Mouse (Mus musculus) brain, embryonic 14.5 days (tissue): Measurements from ENCODE around the gene Mrpl50.

Experiments
- CTCF ChIP-seq: fragments of 200-500 bp; IDR thresholded peaks from 2 replicates; pipeline ENCODE4 v1.5.1; 2012; ENCODE audit warnings: inconsistent platforms, mild to moderate bottlenecking, moderate library complexity, borderline replicate concordance; ENCODE audit not compliant: insufficient read depth, insufficient read length; ENCODE audit errors: extremely low read depth
- POLR2A ChIP-seq: fragments of 200-500 bp; IDR thresholded peaks from 2 replicates; pipeline ENCODE4 v1.6.1; 2012; ENCODE audit warnings: mild to moderate bottlenecking, inconsistent platforms, borderline replicate concordance; ENCODE audit not compliant: poor library complexity, insufficient read depth, insufficient read length, severe bottlenecking; ENCODE audit errors: extremely low read depth

GRCm38 (mm10) chr4:49514441-49514840, 6.5 kb downstream of the Mrpl50 start:
- TF ChIP-seq POLR2A (no peak), CTCF (no peak)
